Mouse (Mus musculus) gastrocnemius, postnatal 25 days (tissue): Measurements from ENCODE around the gene Dnajc28. TPM values are rescaled to one million over a fixed set of nuclear protein-coding genes. Genes with fewer than 3 reads are reported as not detected.

ENCODE experiments used
- DNase-seq: peaks from one replicate; pipeline ENCODE4 v3.0.0; 2022
- total RNA-seq, 2 experiments: library from RNA; stranded (reverse); gene quantifications; 1 replicate in 1 of 2; 2 replicates in 1 of 2; pipeline ENCODE4 v1.2.3; 2021

Dnajc28 gene
- total RNA-seq, 2 experiments from 2014 or later: 11.8 to 12.7 TPM

DNA sequence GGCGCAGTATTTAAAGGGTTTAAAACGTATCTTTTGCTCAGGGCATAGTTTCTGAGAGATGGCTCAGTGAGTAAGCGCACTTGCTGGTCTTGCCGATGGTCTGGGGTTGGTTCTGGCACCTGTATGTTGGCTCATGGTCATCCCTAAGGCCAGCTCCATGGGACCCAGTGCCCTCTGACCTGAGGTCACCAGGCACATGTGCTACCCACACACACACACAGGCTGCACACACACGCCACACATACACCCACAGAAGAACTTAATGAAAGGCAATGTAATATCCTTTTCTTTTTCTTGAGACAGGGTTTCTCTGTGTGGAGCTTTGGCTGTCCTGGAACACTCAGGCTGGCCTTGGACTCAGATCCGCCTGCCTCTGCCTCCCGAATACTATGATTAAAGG, 14.1 kb upstream of the Dnajc28 start:
- no peak for DNase-seq

GRCm38 (mm10) chr16:91632439-91632838, 13.6 kb upstream of the Dnajc28 start:
- DNase-seq: no peak

DNA sequence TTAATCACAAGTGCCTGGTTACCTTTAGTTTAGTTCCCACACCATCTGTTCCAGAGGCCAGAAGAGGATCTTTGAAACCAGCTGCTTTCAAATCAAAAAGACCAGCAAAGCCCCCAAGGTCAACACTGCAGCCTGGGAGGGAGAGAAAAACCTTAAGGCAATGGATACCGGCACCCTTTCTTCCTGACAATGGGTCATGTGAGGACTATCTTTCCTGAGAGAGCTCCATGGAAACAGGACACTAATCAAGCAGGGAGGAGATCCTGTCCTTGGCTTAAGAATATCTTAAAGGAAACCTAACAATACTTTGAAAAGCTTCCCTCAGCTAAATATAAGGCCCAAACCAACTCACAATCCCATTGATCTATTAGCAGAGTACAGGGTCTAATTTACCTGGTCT, 11.8 kb upstream of the Dnajc28 start:
- DNase-seq: no peak

DNA sequence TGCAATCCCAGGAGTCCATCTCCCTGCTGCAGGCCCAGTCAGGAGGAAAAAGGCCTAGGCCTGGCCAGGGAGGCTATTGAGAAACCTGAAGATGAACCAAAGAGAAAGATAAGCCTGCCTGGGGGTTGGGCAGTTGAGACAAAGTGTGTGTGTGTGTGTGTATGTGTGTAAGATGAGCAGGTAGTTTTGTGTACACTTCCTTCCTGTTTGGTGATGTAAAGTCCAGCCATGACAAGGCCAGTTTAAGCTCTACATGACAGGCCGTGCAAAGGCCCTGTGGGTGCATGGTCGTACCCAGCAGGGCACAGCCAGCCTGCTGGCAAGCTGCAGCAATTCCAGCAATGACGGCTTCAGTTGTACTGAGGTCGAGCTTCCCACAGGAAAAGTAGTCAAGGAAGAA, 10.9 kb upstream of the Dnajc28 start:
- DNase-seq: no peak

GRCm38 (mm10) chr16:91628673-91629072, 9.8 kb upstream of the Dnajc28 start:
- DNase-seq: no peak

DNA sequence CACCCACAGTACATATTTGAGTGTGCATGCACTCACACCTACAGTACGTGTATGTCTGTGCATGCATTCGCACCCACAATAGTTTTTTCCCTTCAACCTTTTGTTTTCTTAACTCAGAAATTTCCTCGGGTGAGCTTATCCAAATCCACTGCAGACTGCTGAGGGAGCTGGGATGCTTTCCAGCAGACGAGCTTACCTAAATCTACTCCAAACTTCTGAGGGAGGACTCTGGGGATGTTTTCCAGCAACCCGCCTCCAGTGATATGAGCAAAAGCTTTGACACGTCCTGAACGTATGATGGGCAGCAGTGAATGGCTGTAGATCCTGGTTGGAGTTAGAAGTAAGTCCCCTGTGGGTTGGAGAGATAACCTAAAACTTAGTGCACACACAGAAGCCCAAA, 9.0 kb upstream of the Dnajc28 start:
- no peak for DNase-seq

- no peak for DNase-seq
Measured at GRCm38 (mm10) chr16:91623074-91623473, 4.2 kb upstream of the Dnajc28 start.

DNA sequence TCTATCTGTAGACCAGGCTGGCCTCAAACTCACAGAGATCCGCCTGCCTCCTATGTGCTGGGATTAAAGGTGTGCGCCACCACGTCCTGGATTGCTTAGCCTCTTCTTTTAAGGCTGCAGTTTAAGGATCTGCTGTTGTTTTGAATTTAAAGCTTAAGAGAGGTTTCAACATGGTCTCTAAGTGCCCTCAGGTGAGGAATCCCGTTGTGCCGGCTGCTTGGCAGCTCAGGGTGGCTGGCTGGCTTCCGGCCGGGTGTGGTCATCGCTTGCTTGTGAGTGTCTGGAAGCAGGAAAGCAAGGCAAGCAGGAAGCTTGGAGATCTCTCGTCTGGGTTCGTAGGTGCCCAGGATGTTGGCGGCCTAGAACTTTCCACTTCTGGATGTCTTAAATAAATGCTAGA, 2.2 kb upstream of the Dnajc28 start:
- DNase-seq: no peak

DNA sequence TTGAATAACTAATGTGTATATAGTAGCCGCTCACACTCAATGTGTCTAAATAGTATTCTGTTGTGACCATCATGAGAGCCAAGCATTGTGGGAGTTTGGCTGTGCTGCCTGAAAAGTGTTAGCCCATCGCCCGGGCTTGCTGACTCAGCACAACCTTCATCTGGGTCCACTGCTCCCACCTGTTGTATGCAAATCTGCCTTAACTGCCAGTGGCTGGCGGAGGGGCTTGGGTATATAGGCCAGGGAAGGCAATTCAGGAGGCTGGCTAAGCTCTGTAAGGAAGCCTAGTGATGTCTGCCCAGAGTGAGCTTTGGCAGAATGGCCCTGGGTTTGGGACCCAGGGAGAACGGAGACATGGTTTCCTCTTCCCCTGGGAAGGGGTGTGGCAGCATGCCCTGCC, 1.4 kb upstream of the Dnajc28 start:
- no peak for DNase-seq

- DNase-seq: no peak
Measured at GRCm38 (mm10) chr16:91614552-91614951, 4.3 kb downstream of the Dnajc28 start.

DNA sequence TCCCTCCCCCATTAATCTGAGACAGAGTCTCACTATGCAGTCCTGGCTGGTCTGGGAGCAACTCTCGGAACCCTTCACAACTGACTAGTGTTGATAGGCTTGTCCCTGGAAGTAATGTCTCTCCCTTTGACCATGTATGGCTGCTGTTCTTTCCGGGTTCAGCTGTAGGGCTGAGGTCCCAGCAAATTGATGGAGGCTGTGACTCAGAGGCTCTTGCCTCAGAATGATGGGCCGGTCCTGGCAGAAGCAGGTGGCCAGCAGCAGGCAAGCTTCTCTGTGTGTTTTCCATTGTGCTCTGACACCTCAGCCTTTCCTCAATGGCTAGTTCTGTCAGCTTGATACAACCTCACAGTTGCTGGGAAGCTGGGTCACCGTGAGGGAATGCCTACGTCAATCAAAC, 6.3 kb downstream of the Dnajc28 start:
- no peak for DNase-seq

- DNase-seq: no peak
Measured at GRCm38 (mm10) chr16:91611248-91611647, 7.6 kb downstream of the Dnajc28 start.

DNA sequence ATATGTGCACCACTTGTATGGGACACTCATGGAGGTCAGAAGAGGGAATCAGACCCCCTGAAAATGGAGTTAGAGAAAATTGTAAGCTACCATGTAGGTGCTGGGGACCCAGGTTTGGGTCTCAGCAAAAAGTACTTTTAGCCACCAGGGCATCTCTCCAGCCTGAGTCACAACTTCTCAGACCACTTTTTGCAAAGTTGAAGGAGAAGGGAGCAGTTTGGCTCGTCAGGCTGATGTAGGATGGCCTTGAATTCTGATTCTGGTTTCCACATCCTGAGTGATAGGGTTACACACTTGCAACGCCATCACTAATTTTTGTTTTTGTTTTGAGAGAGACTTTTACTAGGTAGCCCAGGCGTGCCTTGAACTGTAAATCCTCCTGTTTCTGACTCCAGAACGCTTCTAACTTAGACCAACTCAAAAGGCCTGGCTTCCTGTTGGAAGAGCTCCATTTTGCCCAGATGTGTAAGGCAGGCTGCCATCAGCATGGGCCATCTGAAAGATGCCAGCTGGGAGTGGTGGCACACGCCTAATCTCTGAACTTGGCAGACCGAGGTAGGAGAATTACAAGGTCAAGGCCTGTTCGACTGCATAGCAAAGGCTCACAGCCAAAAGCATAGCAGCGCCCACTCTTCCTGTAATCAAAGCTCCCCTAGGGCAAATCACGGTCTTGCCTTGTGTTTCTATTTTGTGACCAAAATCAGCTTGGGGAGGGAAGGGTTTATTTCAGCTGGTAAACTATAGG, 9.2 kb downstream of the Dnajc28 start:
- peak; percentile 24 for DNase-seq

DNA sequence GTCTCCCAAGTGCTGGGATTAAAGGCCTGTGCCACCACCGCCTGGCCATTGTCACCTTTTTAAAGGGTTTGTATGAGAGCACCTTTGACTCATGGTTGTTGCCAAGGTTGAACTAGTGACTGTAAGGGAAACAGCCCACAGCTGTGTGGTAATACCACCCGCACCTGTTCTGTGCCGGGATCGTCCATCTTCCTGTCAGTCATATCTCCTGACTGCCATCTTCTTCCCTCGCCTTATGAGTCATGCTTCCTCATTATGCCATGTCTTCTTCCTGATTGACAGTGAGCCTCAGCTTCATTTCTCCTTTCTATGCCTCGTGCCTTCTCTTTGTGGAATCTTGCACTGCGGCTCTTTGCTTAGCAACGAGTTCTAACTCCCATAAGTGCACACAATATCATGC, 11.9 kb downstream of the Dnajc28 start:
- DNase-seq: no peak

DNA sequence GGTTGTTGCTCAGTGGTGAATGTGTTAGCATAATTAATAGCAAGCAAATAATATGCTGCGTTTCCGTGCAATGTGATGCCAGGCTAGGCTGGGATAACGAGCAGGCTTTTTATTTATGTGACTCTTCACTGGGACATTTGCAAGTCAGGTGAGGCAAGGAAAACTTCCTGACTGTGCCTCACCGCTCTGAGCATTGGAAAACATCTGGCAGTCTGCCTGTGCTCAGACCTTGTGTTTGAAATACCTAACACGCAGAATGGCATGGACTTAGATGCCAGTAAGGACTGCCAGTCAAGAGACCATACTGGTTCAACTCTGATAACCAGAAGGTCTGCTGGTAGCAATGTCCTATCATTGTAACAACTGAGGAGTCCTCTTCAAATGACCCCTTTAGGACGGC, 13.7 kb downstream of the Dnajc28 start:
- DNase-seq: no peak

DNA sequence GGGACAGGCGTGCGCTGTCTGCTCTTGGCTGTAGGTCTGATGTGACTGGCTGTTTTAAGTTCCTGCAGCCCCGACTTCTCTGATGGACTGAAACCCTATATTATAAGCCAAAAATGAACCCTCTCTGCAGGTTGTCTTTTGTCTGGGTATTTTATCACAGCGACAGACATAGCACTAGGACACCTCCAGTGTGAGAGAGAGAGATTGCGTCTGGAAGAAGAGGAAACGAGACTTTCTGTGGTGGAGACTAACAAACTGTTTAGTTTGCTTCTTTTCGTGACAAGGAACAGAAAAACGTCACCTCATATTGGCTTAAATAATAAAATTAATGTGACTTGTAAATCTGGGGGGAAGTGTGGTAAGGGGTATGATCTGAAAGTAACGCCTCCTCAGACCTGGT, 17.1 kb downstream of the Dnajc28 start:
- DNase-seq: no peak

DNA sequence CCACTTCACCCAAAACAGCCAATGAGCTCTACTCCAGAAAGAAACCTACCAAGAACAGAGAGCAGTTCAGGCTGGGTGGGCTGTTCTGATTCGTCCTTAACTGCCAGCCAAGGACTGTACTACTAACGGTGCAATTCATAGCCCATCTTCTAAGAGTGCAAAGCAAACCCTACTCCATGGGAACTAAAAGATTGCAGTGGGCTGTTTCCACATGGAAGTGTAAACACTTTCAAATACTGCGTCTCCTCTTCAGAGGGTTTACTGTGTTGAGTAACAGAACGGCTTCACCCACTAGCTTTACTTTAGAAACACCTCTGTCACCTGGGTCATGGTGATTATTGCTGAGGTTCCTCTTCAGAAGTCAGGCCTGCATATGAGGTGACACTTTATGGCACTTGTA, 17.7 kb downstream of the Dnajc28 start:
- DNase-seq: no peak

DNA sequence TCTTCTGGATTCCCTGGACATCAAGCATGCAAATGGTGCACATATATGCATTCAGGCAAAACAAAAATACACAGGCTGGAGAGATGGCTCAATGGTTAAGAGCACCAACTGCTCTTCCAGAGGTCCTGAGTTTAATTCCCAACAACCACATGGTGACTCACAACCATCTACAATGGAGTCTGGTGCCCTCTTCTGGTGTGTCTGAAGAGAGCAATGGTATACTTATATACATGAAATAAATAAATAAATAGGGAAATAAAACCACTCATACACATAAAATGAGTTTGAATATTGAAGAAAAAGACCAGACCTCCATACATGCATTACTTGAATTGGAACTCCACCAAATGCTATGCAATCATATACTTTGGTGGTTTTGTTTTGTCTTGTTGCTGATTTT, 19.6 kb downstream of the Dnajc28 start:
- DNase-seq: no peak

DNA sequence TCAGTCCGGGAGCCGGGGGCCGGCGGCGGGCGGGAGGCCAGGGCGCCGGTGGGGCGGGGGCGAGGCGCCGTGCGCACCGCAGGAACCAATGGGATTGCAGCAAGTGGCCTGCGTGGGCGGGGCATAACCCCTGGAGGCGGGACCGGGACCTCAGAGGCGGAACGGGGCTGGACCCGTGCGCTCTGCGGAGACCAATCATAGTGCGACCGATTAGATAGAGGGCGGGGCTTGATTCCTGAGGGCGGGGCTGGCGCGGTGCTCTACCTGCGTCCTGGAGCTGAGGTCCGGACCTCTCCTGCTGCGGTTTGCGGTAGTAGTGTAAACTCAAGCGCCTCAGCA, 21.2 kb downstream of the Dnajc28 start, which contains the start of gene Tmem50b:
Tmem50b (minus strand) TSS at position 129 of the 339 bp plus-strand sequence.
- DNase-seq: peak; percentile 99

GRCm38 (mm10) chr16:91596779-91597671, 21.8 kb downstream of the Dnajc28 start:
- DNase-seq: peak; percentile 19

- DNase-seq: no peak
Measured at GRCm38 (mm10) chr16:91596397-91596778, 22.4 kb downstream of the Dnajc28 start.

- DNase-seq: peak; percentile 69
Measured at GRCm38 (mm10) chr16:91595076-91595475, 23.8 kb downstream of the Dnajc28 start.

DNA sequence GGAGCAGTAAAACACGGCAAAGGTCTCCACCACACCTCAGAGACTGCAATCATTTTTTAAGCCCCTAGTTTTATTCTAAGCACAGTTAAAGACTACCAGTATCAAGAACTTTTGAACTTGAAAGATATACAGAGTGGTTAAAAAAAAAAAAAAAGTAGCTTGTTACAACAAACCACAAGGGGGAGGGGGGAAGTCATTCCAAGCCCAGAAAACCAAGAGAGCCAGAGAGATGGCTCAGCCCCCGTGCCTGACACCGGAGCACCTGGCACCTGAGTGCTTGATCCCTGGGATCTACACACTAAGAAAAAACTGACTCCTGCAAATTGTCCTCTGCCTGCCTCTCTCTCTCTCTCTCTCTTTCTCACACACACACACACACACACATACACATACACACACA, 25.6 kb downstream of the Dnajc28 start:
- DNase-seq: no peak

DNA sequence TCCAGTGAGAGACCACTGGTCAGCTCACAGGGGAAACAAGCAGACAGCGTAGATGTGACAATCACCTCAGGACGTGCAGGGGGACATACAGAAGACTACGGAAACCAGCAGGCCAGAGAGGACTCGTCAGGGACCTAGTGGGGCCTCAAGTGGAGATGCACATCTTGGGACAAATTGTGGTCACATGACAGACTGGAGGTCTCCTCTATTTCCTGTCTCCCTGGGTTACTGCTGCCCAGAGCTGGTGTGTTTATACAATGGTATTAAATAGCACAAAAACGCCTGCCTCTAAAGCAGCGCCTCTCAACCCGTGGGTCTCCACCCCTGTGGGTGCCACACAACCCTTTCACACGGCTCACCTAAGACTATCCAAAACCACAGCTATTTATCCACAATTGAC, 26.7 kb downstream of the Dnajc28 start:
- no peak for DNase-seq
